ENCODE assay signal across 33 mouse cellular contexts in genomic region chr10:11269165-11269564, GRCm38 (mm10).
"Had no signal": no experiment of that assay in that cellular context is flagged by ENCODE, and none has a peak within 500 bp of the region (broad histone marks: within the 10 kb centered on the region; RNA-seq: fewer than 3 reads in every experiment).

No protein-coding gene starts in this region.

- H3K4me2 ChIP-seq: heart, embryonic 12.5 days; heart, embryonic 13.5 days; heart, embryonic 15.5 days; hindbrain, embryonic 12.5 days; hindbrain, embryonic 13.5 days; hindbrain, embryonic 14.5 days; hindbrain, embryonic 15.5 days; intestine, embryonic 15.5 days; kidney, embryonic 15.5 days had no signal

- H3K4me1 ChIP-seq: heart, embryonic 12.5 days; heart, embryonic 13.5 days; heart, embryonic 15.5 days; hindbrain, embryonic 10.5 days; hindbrain, embryonic 12.5 days; hindbrain, embryonic 13.5 days; hindbrain, embryonic 15.5 days; intestine, embryonic 15.5 days; kidney, embryonic 15.5 days had no signal

- H3K27ac ChIP-seq: heart, embryonic 13.5 days; heart, embryonic 15.5 days; hindbrain, embryonic 10.5 days; hindbrain, embryonic 12.5 days; hindbrain, embryonic 13.5 days; hindbrain, embryonic 14.5 days; hindbrain, embryonic 15.5 days; hindbrain, postnatal 0 days; intestine, embryonic 15.5 days; kidney, embryonic 15.5 days; kidney, postnatal 0 days; layer of hippocampus, adult 2 months; left cerebral cortex, adult 2 months had no signal

- DNase-seq: heart, postnatal 10 days; heart, postnatal 14 days; heart, postnatal 36 days; heart, postnatal 4 days; kidney, adult 11 months; kidney, adult 18-20 months; kidney, adult 2 months; kidney, adult 8-10 months; kidney, adult 9 months; kidney, postnatal 10 days; kidney, postnatal 14 days; kidney, postnatal 25 days; kidney, postnatal 36 days; kidney, postnatal 4 days; layer of hippocampus, adult 9-11 months; layer of hippocampus, postnatal 36 days had no signal

- H3K4me3 ChIP-seq: heart, embryonic 12.5 days; heart, embryonic 13.5 days; heart, embryonic 15.5 days; hindbrain, embryonic 10.5 days; hindbrain, embryonic 12.5 days; hindbrain, embryonic 13.5 days; hindbrain, embryonic 15.5 days; intestine, embryonic 15.5 days; kidney, embryonic 15.5 days; layer of hippocampus, adult 2 months; left cerebral cortex, adult 2 months had no signal

- H3K9ac ChIP-seq: heart, embryonic 12.5 days; heart, embryonic 13.5 days; heart, embryonic 15.5 days; hindbrain, embryonic 12.5 days; hindbrain, embryonic 13.5 days; hindbrain, embryonic 14.5 days; hindbrain, embryonic 15.5 days; intestine, embryonic 15.5 days; kidney, embryonic 15.5 days had no signal

- H3K36me3 ChIP-seq: heart, embryonic 12.5 days; heart, embryonic 13.5 days; heart, embryonic 15.5 days; hindbrain, embryonic 10.5 days; hindbrain, embryonic 12.5 days; hindbrain, embryonic 13.5 days; hindbrain, embryonic 15.5 days; intestine, embryonic 15.5 days; kidney, embryonic 15.5 days had no signal

- H3K9me3 ChIP-seq: heart, embryonic 12.5 days; heart, embryonic 13.5 days; heart, embryonic 15.5 days; hindbrain, embryonic 10.5 days; hindbrain, embryonic 12.5 days; hindbrain, embryonic 13.5 days; hindbrain, embryonic 15.5 days; intestine, embryonic 15.5 days; kidney, embryonic 15.5 days had no signal

- ATAC-seq: hindbrain, embryonic 16.5 days; hindbrain, postnatal 0 days; inflammation-experienced regulatory T-cells, adult 6 months; intestine, embryonic 15.5 days; intestine, embryonic 16.5 days had no signal

- H3K27me3 ChIP-seq: heart, embryonic 12.5 days; heart, embryonic 13.5 days; heart, embryonic 15.5 days; hindbrain, embryonic 12.5 days; hindbrain, embryonic 13.5 days; hindbrain, embryonic 15.5 days; intestine, embryonic 15.5 days; kidney, embryonic 15.5 days had no signal
